Mouse (Mus musculus) olfactory bulb, adult 2 months (tissue): ENCODE data around the gene Naa35.

Experiments
- CTCF ChIP-seq: fragments of 200-500 bp; IDR thresholded peaks from 2 replicates; pipeline ENCODE4 v1.5.1; 2012; ENCODE audit warnings: low read depth, mild to moderate bottlenecking, low read length, moderate library complexity; ENCODE audit not compliant: insufficient read depth
- POLR2A ChIP-seq: fragments of 200-500 bp; IDR thresholded peaks from 2 replicates; pipeline ENCODE4 v1.6.1; 2012; ENCODE audit warnings: mild to moderate bottlenecking, low read depth, low read length, moderate library complexity; ENCODE audit not compliant: insufficient read depth

DNA sequence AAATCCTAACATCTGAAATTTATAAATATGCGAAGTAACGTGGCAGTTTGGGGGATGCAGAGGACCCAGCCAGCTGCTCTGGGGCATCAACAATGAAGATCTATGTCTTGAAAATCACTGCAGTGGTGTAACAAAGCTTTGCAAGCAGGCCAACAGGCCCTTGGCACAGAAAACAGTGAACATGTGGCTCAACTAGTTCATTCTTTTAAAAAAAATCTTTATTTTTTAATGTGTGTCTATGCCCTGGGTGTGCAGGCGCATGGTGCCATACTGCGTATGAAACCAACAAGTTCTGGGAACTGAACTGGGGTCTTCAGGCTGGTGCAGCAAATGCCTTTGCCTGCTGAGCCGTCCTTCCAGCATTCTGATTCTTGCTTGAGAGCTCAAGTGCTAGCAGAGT is 32.8 kb upstream of the Naa35 start:
- no peak for TF ChIP-seq CTCF
- no peak for TF ChIP-seq POLR2A
